Mouse (Mus musculus) midbrain, embryonic 15.5 days (tissue): ENCODE measurements around the gene Per2. TPM values are rescaled to one million over a fixed set of nuclear protein-coding genes. Genes with fewer than 3 reads are reported as not detected.
"Not testable (repeated sequence)": the region's sequence is repeated elsewhere in the genome, so short reads cannot be mapped to it uniquely, and the experiment has no call there.

ENCODE experiments used
- ATAC-seq: fragments of 200-750 bp; cut with Nextera tagmentation; replicated peaks from 2 replicates; pipeline ENCODE4 v1.8.0; 2017; ENCODE audit warnings: moderate TSS enrichment
- H3K27ac ChIP-seq: fragments of 300-500 bp; sonication (generic); 2 replicates; pipeline ENCODE4 v1.5.1; 2015; ENCODE audit warnings: mild to moderate bottlenecking, inconsistent platforms
- H3K27me3 ChIP-seq: fragments of 300-500 bp; sonication (generic); replicated peaks from 2 replicates; pipeline ENCODE4 v1.6.1; 2015; ENCODE audit warnings: inconsistent platforms
- H3K36me3 ChIP-seq: fragments of 300-500 bp; sonication (generic); replicated peaks from 2 replicates; pipeline ENCODE4 v1.6.1; 2015; ENCODE audit warnings: inconsistent platforms
- H3K4me1 ChIP-seq: fragments of 300-500 bp; sonication (generic); 2 replicates; pipeline ENCODE4 v1.6.1; 2015; ENCODE audit warnings: inconsistent platforms
- H3K4me2 ChIP-seq: fragments of 300-500 bp; sonication (generic); 2 replicates; pipeline ENCODE4 v1.6.1; 2015; ENCODE audit warnings: inconsistent platforms, mild to moderate bottlenecking, moderate library complexity
- H3K4me3 ChIP-seq: fragments of 300-500 bp; sonication (generic); 2 replicates; pipeline ENCODE4 v1.5.1; 2015; ENCODE audit warnings: mild to moderate bottlenecking, inconsistent platforms
- H3K9ac ChIP-seq: fragments of 300-500 bp; sonication (generic); 2 replicates; pipeline ENCODE4 v1.6.1; 2015; ENCODE audit warnings: mild to moderate bottlenecking, inconsistent platforms
- H3K9me3 ChIP-seq: fragments of 300-500 bp; sonication (generic); 2 replicates; pipeline ENCODE4 v1.6.1; 2016; ENCODE audit warnings: inconsistent platforms
- WGBS: fragments of 180-500 bp; shearing (Covaris S2); methylation state at CpG from one replicate; pipeline ENCODE4 v1.1.7; 2015; ENCODE audit warnings: mixed read lengths; 5-methylcytosine and 5-hydroxymethylcytosine counted together
- polyA plus RNA-seq: library from polyadenylated mRNA; unstranded; fragments of >200 nt; fragmentation: Nextera tagmentation; extraction: Ambion mirVana; gene quantifications from 2 replicates; pipeline ENCODE4 v1.2.1, GENCODE M21; 2015

Gene Per2
- polyA plus RNA-seq, 1 experiment from 2014 or later: 5.1 TPM

DNA sequence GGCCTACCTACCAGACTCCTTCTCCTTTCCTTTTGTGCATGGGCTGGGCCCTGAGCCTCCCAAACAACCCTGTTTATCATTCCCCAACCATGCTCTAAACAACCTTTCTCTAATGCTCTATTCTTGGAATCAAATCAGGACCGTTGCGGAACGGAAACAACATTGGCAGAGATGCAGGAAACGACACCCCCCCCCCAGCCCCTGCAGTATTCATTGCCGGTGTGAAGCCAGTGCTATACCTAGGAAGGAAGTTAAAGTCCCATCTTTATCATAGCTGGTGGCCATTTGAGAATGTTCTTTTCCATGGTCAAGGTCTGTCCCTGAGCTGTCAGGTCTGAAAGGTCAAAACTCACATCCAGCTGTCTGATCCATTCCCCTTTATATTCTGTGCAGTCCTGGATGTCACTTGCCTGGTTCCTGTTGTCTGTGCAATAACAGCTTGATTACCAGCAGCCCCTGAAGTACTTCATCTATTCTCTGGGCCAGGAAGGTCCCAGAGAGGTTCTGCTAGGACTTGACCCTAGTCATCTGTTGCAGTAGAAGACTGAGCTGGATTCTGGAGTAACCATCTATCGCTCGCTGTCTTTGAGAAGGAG, 23.6 kb upstream of the Per2 start:
- no peak overlapping the region for H3K9ac ChIP-seq
- WGBS: 78% methylated on average over 7 of the region's 7 CpGs
- ATAC-seq: no peak
- no peaks in the 10 kb centered on the region for H3K4me1 ChIP-seq
- no peak overlapping the region for H3K27ac ChIP-seq
- no peaks in the 10 kb centered on the region for H3K9me3 ChIP-seq
- no peaks in the 10 kb centered on the region for H3K36me3 ChIP-seq
- no peak overlapping the region for H3K4me2 ChIP-seq
- no peak overlapping the region for H3K4me3 ChIP-seq
- no peaks in the 10 kb centered on the region for H3K27me3 ChIP-seq

DNA sequence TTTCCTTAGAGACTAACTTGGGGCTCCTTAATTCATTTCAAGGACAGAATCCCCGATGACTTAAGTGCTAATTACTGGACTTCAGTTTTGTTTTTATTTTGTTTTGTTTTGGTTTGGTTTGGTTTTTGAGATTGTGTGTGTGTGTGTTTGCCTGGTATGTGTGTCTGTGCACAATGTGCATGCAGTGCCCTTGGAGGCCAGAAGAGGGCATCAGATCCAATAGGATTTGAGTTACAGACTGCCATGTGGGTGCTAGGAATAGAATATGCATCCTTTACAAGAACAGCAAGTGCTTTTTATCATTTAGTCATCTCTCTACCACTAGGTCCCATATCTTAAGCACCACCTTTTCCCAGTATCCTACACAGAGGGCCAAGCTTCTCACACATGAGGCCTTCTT, 19.8 kb upstream of the Per2 start:
- no peaks in the 10 kb centered on the region for H3K27me3 ChIP-seq
- no peaks in the 10 kb centered on the region for H3K9me3 ChIP-seq
- no peak for ATAC-seq
- no peak overlapping the region for H3K9ac ChIP-seq
- no peak overlapping the region for H3K27ac ChIP-seq
- no peak overlapping the region for H3K4me2 ChIP-seq
- no peaks in the 10 kb centered on the region for H3K4me1 ChIP-seq
- H3K4me3 ChIP-seq: no peak overlapping the region
- H3K36me3 ChIP-seq: no peaks in the 10 kb centered on the region
- WGBS: 98% methylated on average over 1 of the region's 1 CpGs

DNA sequence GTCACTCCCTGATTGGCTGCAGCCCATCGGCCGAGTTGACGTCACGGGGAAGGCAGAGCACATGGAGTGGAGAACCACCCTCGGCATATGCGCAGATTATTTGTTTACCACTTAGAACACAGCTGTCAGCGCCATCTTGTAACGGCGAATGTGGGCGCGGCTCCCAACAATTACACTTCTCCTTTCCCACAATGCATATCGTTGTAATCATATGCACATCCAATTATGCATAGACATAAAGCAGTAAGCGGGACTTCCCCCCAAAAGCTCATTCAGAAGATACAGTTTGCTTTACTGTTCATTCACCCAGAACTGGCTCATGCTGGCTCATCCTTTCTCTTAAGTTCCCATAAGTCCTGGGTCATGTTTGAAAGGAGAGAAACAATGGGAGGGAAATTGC, 19.0 kb upstream of the Per2 start:
- WGBS: 93% methylated on average over 13 of the region's 13 CpGs
- not testable (repeated sequence) for H3K4me1 ChIP-seq, H3K27ac ChIP-seq, H3K4me3 ChIP-seq, H3K36me3 ChIP-seq, H3K9me3 ChIP-seq, H3K27me3 ChIP-seq, ATAC-seq, H3K4me2 ChIP-seq, H3K9ac ChIP-seq

- no peak for ATAC-seq
- Histone ChIP-seq H3K27me3 (no peaks in the 10 kb centered on the region), H3K4me1 (no peaks in the 10 kb centered on the region), H3K9ac (no peak overlapping the region), H3K9me3 (no peaks in the 10 kb centered on the region), H3K36me3 (no peaks in the 10 kb centered on the region), H3K4me2 (no peak overlapping the region), H3K4me3 (no peak overlapping the region), H3K27ac (no peak overlapping the region)
- WGBS: 85% methylated on average over 4 of the region's 4 CpGs
These were observed 10.8 kb upstream of the Per2 start for GRCm38 (mm10) chr1:91469888-91470419.

GRCm38 (mm10) chr1:91466186-91466585, 7.1 kb upstream of the Per2 start:
- Histone ChIP-seq H3K4me2 (no peak overlapping the region), H3K9me3 (no peaks in the 10 kb centered on the region), H3K4me1 (no peaks in the 10 kb centered on the region), H3K9ac (no peak overlapping the region), H3K4me3 (no peak overlapping the region), H3K27ac (no peak overlapping the region), H3K36me3 (no peaks in the 10 kb centered on the region), H3K27me3 (no peaks in the 10 kb centered on the region)
- 96% methylated on average over 6 of the region's 6 CpGs for WGBS
- no peak for ATAC-seq

GRCm38 (mm10) chr1:91465244-91465643, 6.1 kb upstream of the Per2 start:
- H3K27ac ChIP-seq: no peak overlapping the region
- no peaks in the 10 kb centered on the region for H3K36me3 ChIP-seq
- 14% methylated on average over 1 of the region's 1 CpGs for WGBS
- no peak for ATAC-seq
- H3K4me1 ChIP-seq: peaks cover 4% of the 10 kb centered on the region; the same call in 1 of the 2 replicates
- no peaks in the 10 kb centered on the region for H3K9me3 ChIP-seq
- H3K9ac ChIP-seq: no peak overlapping the region
- H3K4me2 ChIP-seq: no peak overlapping the region
- no peak overlapping the region for H3K4me3 ChIP-seq
- H3K27me3 ChIP-seq: no peaks in the 10 kb centered on the region

DNA sequence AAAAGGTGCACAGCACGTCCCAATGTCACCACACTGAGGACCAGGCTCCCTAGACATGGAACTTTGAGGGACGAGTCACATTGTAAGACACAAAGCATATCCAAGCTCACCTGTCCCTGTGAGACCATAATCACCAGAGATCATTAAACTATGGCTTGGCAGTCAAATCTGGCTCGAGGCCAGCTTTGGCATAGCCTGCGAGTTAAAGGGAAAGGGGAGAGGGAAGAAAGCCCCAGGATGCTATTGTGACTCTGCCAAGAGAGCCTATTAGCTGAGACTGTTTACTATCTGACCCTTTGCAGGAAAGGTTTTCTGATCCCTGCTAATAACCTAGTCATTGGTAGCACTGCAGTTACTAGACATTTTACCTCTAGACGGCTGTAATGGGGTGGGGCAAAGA, 5.3 kb upstream of the Per2 start:
- no peak for ATAC-seq
- 49% methylated on average over 5 of the region's 5 CpGs for WGBS
- H3K9ac ChIP-seq: no peak overlapping the region
- no peaks in the 10 kb centered on the region for H3K36me3 ChIP-seq
- no peaks in the 10 kb centered on the region for H3K27me3 ChIP-seq
- peaks cover 10% of the 10 kb centered on the region for H3K4me1 ChIP-seq
- H3K27ac ChIP-seq: no peak overlapping the region
- no peak overlapping the region for H3K4me3 ChIP-seq
- no peak overlapping the region for H3K4me2 ChIP-seq
- H3K9me3 ChIP-seq: no peaks in the 10 kb centered on the region

DNA sequence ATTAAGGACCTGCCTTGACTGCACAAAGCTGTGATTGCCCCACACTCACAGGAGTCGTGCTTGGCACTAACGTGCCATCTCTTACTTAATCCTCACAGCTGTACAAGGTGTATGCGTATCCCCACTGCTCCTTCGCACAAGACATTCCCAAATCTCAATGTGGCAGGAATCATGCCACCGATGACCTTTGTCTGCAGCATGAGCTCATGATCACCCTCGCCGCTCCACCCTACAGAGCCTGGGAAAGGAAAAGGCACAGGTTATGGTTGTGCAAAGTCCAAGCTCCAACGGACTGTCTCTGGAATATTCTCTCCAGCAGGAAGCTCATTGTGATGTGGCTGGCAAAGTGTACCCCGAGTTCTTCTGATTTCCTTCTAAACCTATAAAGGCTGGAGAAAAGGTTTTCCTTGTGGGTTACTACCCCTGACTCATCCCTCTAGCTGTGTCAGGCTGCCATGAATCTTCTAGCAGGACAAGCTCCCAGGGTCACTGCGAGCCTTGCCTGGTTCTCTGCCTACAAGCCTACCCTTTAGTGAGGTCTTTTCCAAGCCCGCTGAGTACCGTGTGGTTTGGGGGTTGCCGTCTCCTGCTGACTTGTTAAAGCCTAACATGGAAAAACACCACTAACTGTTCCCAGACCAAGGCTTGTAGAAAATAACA, 4.3 kb upstream of the Per2 start:
- 88% methylated on average over 13 of the region's 13 CpGs for WGBS
- H3K27ac ChIP-seq: no peak overlapping the region
- no peak overlapping the region for H3K4me3 ChIP-seq
- no peaks in the 10 kb centered on the region for H3K27me3 ChIP-seq
- H3K4me1 ChIP-seq: peaks cover 15% of the 10 kb centered on the region
- no peak for ATAC-seq
- H3K36me3 ChIP-seq: no peaks in the 10 kb centered on the region
- H3K9ac ChIP-seq: no peak overlapping the region
- H3K9me3 ChIP-seq: no peaks in the 10 kb centered on the region
- H3K4me2 ChIP-seq: no peak overlapping the region

DNA sequence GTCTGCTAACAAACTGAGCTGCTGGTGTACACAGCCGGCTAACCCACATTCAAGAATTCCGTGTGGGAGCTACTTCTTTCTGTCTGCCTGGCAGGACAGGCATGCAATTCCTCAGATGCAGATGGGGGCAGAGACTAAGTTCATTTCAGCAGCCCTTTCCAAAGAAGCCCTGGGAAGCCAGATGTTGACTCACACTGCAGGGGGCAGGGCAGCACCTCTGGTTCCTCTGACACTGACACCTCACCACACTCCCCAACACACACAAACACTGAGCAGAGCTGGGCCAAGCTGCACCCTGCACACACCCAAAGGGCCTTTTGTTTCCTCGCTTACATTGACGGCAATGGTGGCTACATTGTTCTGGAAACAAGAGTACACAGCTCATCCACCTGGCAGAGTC, 1.4 kb upstream of the Per2 start:
- Histone ChIP-seq H3K27ac (no peak overlapping the region), H3K27me3 (no peaks in the 10 kb centered on the region), H3K4me1 (peaks cover 43% of the 10 kb centered on the region), H3K4me3 (no peak overlapping the region), H3K9ac (no peak overlapping the region), H3K9me3 (no peaks in the 10 kb centered on the region), H3K36me3 (no peaks in the 10 kb centered on the region), H3K4me2 (no peak overlapping the region)
- 41% methylated on average over 4 of the region's 4 CpGs for WGBS
- ATAC-seq: no peak

GRCm38 (mm10) chr1:91460069-91460468, 945 bp upstream of the Per2 start:
- Histone ChIP-seq H3K9me3 (no peaks in the 10 kb centered on the region), H3K4me2 (peak overlapping the region; percentile 82), H3K4me3 (peak overlapping the region; percentile 95), H3K9ac (peak overlapping the region; percentile 50; the same call in 1 of the 2 replicates), H3K4me1 (peaks cover 48% of the 10 kb centered on the region), H3K27me3 (no peaks in the 10 kb centered on the region), H3K36me3 (no peaks in the 10 kb centered on the region), H3K27ac (peak overlapping the region; percentile 84)
- WGBS: 44% methylated on average over 7 of the region's 7 CpGs
- no peak for ATAC-seq

GRCm38 (mm10) chr1:91458223-91458861, 782 bp downstream of the Per2 start:
- peak overlapping the region; percentile 82; the same call in 1 of the 2 replicates for H3K27ac ChIP-seq
- ATAC-seq: peak; percentile 8

DNA sequence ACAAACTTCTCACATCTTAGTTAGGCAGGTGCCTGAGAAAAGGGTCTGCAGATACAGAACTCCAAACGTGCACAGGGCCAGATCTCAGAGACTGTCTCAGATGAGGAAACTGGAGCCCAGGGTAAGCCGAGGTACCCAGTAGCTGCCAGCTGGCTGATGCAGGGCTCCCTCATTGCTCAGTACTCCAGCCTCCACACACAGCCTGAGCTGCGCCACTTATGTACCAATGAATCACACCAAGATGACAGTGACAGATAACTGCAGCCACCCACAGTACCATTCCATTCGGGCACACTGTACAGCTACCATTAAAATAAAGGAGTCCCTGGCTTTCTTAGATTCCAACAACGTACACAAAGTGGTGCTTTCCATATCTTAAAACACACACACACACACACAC, 1.4 kb downstream of the Per2 start:
- no peak overlapping the region for H3K27ac ChIP-seq
- H3K4me3 ChIP-seq: no peak overlapping the region
- H3K4me1 ChIP-seq: peaks cover 50% of the 10 kb centered on the region
- H3K27me3 ChIP-seq: no peaks in the 10 kb centered on the region
- ATAC-seq: no peak
- WGBS: 78% methylated on average over 5 of the region's 5 CpGs
- no peak overlapping the region for H3K9ac ChIP-seq
- H3K4me2 ChIP-seq: peak overlapping the region; percentile 82; the same call in 1 of the 2 replicates
- no peaks in the 10 kb centered on the region for H3K9me3 ChIP-seq
- H3K36me3 ChIP-seq: no peaks in the 10 kb centered on the region

More at GRCm38 (mm10) chr1:91458223-91458861, 782 bp downstream of the Per2 start:
- Histone ChIP-seq H3K27me3 (no peaks in the 10 kb centered on the region), H3K4me3 (peak overlapping the region; percentile 95), H3K4me2 (peak overlapping the region; percentile 82), H3K9me3 (no peaks in the 10 kb centered on the region), H3K36me3 (no peaks in the 10 kb centered on the region), H3K4me1 (peaks cover 50% of the 10 kb centered on the region), H3K9ac (peak overlapping the region; percentile 67)
- 17% methylated on average over 8 of the region's 8 CpGs for WGBS
